Mouse (Mus musculus): ENCODE measurements around the gene Epb41l1.

Gene Epb41l1

GRCm38 (mm10) chr2:156482764-156483163, 62.1 kb downstream of the Epb41l1 start:
- intact Hi-C loops (cut with DNase I): no loop called here

DNA sequence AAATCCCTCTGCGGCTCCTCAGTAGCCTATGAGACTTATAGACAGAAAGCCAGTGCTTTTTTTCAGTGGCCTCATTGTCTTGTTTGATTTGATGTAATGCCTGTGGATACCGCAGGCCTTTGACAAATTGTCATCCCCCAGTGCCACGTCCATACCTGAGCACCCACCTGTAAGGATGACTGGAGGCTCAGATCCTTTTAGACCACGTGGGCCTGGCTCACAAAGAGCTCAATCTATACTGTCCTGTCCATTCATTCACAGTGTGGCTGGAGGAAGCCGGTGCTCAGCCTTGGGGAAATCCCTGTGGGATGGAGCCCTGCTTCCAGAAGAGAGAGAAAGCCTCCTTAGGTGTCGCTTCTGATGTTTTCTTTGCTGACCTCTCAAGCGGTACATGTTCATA, 62.5 kb downstream of the Epb41l1 start:
- intact Hi-C loops (cut with DNase I): no loop called here

DNA sequence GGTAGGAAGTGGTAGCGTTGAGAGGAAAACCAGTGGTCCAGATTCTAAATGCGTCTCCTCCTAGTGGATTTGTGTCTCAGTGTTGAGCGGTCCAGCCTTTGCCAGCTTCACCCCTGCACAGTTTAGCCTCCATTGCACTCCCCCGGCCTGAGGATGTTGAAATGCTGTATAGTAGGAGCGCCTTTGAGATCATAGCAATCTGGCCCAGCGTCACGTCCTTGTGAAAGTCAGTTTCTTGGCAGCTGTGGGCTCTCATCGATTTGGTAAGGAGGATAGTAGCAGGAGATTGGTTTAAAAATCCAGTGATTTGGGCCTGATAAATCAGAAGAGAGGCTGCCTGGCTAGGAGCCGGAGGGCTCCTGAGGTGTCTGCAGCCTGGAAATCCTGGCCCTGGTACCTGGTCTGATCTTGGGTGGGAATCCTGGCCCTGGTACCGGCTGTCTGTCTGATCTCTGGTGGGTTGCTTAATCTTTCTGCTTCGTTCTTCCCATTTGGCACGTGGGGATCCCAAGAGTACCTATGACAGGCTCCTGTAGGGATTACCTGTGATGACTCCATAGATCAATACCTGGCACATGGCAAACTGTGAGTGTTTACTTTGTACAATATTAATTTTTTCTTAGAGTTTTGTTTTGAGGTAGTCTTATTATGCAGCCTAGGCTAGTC, 65.5 kb downstream of the Epb41l1 start:
- intact Hi-C loops (cut with DNase I): no loop called here

DNA sequence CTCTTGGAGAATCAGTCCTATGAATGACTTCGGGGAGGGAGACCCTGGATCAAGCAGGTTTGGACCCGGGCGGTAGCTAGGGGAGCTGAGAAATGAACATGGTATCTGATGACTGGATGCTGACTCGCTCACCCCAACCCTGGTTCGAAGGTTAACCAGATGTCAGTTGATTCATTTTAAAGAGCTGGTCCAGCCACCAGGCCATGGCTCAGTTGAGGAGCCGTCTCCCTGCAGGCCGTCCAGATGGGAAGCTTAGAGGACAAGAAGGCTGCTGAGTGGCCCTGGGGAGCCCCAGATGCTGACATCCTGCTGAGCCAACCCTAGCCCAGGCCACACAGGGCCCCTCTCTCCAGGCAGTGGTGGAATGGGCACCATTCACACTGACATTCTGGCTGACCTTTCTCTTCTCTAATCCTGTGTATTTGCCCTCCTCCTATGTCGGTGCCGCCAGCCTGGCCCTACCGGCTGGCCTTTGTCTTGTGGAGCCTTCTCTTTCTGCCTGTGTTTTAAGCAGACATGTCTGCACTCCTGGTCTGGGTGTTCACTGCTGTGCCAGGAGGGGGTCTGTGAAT, 67.0 kb downstream of the Epb41l1 start:
- intact Hi-C loops (cut with DNase I): no loop called here

DNA sequence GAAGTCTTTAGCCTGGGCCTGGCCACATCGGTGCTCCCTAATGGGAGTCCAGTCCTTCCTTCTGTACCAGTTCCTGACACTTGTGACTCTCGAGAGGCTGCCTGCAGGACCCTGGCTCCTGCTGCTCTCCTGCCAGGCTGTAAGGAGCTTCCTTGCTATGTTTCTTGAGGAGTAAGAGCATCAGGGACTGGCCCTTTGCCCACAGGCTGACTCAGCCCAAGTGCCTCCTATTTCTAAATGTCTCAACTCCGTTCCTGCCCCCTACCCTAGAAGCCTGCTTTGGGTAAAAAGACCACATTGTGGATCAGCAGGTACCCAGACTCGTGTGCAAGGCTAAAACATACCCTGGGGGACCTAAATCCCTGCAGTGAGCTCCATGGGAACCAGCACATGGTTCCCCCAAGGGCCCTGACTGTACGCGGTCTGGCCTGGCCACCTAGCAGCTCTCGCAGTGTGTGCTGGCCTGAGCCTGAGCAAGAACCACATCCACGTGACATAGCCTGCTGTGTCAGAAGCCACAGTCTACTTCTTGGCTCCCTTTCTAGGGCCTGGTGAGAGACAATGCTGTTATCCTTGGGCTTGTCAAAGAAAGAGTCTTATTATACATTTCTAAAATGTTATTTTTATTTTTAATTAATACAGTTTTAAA, 67.6 kb downstream of the Epb41l1 start:
- intact Hi-C loops (cut with DNase I): no loop called here

DNA sequence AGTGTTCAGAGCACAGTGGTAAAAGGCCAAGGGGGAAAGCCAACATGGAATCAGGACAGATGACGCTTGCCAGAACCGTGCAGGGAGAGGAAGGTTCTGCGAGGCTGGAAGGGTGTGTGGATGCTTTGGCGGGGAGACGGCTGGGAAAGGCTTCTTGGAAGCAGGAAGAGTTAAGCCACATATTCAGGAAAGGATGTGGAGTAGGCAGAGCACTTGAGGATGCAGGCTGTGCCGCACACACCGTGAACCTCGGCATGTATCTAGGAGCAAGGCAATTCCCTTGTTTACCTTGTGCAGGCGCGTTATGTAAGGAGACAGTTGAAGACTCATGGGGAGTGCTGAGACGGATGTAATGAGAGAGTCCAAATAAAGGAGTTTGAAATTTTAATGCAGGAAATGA, 69.5 kb downstream of the Epb41l1 start:
- intact Hi-C loops (cut with DNase I): no loop called here

GRCm38 (mm10) chr2:156491796-156492195, 71.1 kb downstream of the Epb41l1 start:
- intact Hi-C loops (cut with DNase I): no loop called here

DNA sequence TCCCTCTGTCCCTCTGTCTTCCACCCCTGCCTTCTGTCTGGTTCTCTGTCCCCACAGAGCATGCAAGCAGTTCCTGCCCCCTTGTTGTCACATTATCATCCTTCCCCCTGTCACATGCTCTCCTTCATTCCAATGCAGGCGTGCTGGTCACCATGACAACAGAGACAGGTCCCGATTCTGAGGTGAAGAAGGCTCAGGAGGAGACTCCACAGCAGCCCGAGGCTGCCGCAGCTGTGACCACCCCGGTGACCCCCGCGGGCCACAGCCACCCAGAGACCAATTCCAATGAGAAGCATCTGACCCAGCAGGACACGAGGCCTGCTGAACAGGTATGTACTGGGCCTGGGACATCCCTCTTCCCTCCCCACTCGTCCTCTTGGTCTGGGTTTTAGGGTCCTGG, 73.1 kb downstream of the Epb41l1 start:
- intact Hi-C loops (cut with DNase I): no loop called here

GRCm38 (mm10) chr2:156494465-156494864, 73.8 kb downstream of the Epb41l1 start:
- intact Hi-C loops (cut with DNase I): no loop called here

GRCm38 (mm10) chr2:156494875-156495274, 74.2 kb downstream of the Epb41l1 start:
- intact Hi-C loops (cut with DNase I): loop anchor here (5.0 kb wide), 1 partner anchor 33 kb away; no protein-coding TSS in a partner anchor

DNA sequence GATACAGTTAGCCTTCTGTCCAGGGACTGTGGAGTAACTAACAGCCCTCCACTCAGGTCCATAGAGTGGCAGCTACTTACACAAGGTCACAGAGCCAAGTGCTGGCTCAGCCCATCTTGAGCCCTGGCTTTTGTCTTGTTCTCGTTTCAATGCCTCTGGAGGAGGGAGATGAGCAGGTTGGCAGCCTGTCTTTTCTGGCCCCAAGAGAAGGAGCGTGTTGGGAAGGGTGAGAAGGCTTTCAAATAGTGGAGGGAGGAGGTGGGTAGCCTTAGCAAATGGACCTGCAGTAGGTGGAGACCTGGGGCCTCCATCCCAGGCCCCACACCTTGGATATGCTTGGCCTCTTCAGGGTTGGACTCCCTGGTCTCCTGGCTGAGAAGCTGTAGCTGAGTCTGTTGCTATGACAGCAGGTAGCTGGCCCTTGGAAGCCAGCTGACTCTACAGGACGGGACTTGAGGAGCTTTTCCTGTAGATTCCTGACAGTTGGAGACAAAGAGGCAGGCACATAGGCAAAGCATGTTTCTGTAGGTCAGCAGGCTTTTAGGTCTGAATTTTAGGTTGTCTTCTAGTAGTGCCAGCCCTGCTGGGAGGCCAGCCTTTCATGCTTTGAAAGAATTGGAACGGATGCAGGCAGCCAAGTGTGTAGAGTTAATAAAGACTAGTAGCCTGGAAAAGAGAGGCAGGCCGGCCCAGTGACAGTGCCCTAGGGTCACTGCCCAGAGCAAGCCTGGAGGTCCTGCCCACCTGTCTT, 76.3 kb downstream of the Epb41l1 start:
- intact Hi-C loops (cut with DNase I): loop anchor here (5.0 kb wide), 1 partner anchor 35 kb away; no protein-coding TSS in a partner anchor

- intact Hi-C loops (cut with DNase I): loop anchor here (5.0 kb wide), 1 partner anchor 36 kb away; no protein-coding TSS in a partner anchor
Observed at GRCm38 (mm10) chr2:156497915-156498314, 77.2 kb downstream of the Epb41l1 start.

DNA sequence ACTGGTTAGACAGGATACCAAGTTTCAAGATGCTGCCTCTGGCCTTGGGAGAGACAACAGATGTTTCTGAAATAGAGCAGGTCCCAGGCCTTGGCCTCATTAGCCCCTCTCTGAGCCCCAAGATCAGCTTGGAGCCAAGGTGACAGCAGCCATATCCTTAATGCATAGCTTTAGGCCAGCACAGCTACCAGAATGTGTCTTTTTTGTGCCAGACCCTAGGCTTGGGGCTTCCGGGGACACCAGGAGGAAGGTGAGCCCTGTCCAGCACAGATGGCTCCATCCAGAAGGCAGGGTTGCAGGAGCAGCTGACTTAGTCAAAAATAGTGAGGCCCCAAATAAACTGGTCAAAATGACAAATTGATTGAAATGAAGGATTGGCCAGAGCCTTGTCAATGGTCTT, 80.3 kb downstream of the Epb41l1 start:
- intact Hi-C loops (cut with DNase I): no loop called here

DNA sequence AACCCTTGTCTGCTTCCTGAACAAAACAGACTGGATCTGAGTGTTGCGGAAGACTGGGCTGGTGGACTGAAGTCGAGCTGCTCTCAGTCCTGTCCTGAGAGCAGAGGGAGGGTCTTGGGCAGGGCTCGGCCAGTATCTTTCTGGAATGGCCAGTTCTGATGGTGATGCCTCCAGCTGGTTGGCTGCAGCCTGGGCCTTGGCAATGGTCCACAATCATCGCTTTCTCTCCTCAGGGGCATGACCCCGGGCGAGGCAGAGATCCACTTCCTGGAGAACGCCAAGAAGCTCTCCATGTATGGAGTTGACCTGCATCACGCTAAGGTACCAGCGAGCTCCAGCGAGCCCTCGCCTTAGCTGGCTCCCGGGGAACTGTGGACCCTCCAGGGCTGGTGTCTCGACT, 84.8 kb downstream of the Epb41l1 start:
- intact Hi-C loops (cut with DNase I): no loop called here

- intact Hi-C loops (cut with DNase I): loop anchor here (10.0 kb wide), 1 partner anchor 167 kb away; no protein-coding TSS in a partner anchor
Observed at GRCm38 (mm10) chr2:156512028-156512427, 91.3 kb downstream of the Epb41l1 start.

- intact Hi-C loops (cut with DNase I): loop anchor here (10.0 kb wide), 1 partner anchor 168 kb away; no protein-coding TSS in a partner anchor
Observed at GRCm38 (mm10) chr2:156512561-156512960, 91.9 kb downstream of the Epb41l1 start.

- intact Hi-C loops (cut with DNase I): loop anchor here (10.0 kb wide), 1 partner anchor 170 kb away; no protein-coding TSS in a partner anchor
Observed at GRCm38 (mm10) chr2:156515102-156515501, 94.4 kb downstream of the Epb41l1 start.

GRCm38 (mm10) chr2:156515565-156516185, 95.0 kb downstream of the Epb41l1 start:
- intact Hi-C loops (cut with DNase I): loop anchor here (10.0 kb wide), 1 partner anchor 171 kb away; no protein-coding TSS in a partner anchor

DNA sequence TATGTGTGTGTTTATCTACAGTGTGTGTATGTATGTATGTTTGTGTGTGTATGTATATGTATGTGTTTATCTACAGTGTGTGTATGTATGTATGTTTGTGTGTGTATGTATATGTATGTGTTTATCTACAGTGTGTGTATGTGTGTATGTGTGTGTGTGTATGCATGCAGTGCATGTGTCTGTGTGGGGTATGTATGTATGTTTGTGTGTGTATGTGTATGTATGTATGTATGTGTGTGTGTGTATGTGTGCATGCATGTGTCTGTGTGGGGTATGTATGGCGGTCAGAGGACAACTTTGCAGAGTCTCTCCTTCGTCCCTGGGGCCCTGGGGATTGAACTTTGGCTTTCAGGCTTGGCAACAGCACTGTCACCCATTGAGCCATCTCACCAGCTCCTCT, 96.0 kb downstream of the Epb41l1 start:
- intact Hi-C loops (cut with DNase I): loop anchor here (10.0 kb wide), 1 partner anchor 172 kb away; no protein-coding TSS in a partner anchor

DNA sequence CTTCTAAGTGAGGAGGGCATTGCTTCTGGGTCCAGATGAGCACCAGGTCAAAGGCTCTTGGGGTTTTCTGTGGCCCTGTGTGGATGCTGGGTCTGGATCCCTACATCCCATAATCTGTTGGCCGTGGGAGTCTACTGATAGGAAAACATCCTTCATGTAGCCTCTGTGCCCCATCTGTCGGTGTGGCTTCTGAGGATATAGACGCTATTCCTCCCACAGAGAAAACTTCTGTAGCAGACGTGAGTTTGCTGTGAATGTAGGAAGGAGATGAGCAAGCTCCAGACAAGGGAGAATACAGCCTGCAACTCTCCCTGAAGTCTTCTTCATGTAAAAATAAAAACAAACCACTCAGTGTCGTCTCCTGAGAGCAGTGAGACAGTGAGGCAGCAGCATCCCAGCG, 97.6 kb downstream of the Epb41l1 start:
- intact Hi-C loops (cut with DNase I): loop anchor here (10.0 kb wide), 1 partner anchor 174 kb away; no protein-coding TSS in a partner anchor

DNA sequence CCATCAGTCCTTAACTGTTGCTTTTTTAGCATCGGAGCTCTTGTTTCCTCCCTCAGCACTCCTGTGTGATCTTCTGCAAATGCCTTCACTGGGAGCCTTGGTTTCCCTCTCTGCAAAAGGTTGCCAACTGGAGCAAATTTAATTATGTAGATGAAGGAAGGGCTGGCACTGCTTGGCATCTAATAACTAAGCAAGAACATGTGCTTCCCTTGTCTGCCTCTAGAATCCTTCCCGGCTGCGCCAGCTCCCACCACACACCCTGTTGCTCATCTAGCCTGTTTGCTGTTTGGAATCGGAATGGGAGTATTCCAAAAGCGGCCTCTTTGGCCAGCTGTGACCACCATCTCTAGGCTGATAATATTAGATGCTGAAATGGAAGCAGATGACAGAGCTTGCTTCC, 98.9 kb downstream of the Epb41l1 start:
- intact Hi-C loops (cut with DNase I): loop anchor here (10.0 kb wide), 1 partner anchor 175 kb away; no protein-coding TSS in a partner anchor

Data from adrenal gland (tissue).